Mouse (Mus musculus): Measurements from ENCODE around the gene Pamr1. TPM values are rescaled to one million over a fixed set of nuclear protein-coding genes. Genes with fewer than 3 reads are reported as not detected.

Gene Pamr1
- total RNA-seq, 4 experiments from 2014 or later, result 10.1 to 14.4 (median 11.7) TPM

- DNase-seq (ENCODE audit: low spot score in 2 of 2), result peak; percentile 68 to 74
These were observed 109.1 kb downstream of the Pamr1 start for GRCm38 (mm10) chr2:102658661-102659520.

- DNase-seq (ENCODE audit: low spot score in 2 of 2), result no peak
These were observed 109.7 kb downstream of the Pamr1 start for GRCm38 (mm10) chr2:102659521-102659830.

- no peak for DNase-seq (ENCODE audit: low spot score in 2 of 2)
These were observed 111.2 kb downstream of the Pamr1 start for GRCm38 (mm10) chr2:102661052-102661451.

GRCm38 (mm10) chr2:102662911-102663310, 113.1 kb downstream of the Pamr1 start:
- no peak for DNase-seq (ENCODE audit: low spot score in 2 of 2)

- DNase-seq (ENCODE audit: low spot score in 2 of 2), result peak in 1 of 2 experiments; percentile 25
These were observed 113.5 kb downstream of the Pamr1 start for GRCm38 (mm10) chr2:102663339-102663738.

- peak in 1 of 2 experiments; percentile 2 for DNase-seq (ENCODE audit: low spot score in 2 of 2)
These were observed 114.1 kb downstream of the Pamr1 start for GRCm38 (mm10) chr2:102663865-102664264.

- no peak for DNase-seq (ENCODE audit: low spot score in 2 of 2)
These were observed 118.2 kb downstream of the Pamr1 start for GRCm38 (mm10) chr2:102667981-102668380.

GRCm38 (mm10) chr2:102669580-102669979, 119.8 kb downstream of the Pamr1 start:
- DNase-seq (ENCODE audit: low spot score in 2 of 2), result no peak

- DNase-seq (ENCODE audit: low spot score in 2 of 2), result no peak
These were observed 124.8 kb downstream of the Pamr1 start for GRCm38 (mm10) chr2:102674582-102674981.

GRCm38 (mm10) chr2:102675275-102675674, 125.5 kb downstream of the Pamr1 start:
- peak in 1 of 2 experiments; percentile 69 for DNase-seq (ENCODE audit: low spot score in 2 of 2)

GRCm38 (mm10) chr2:102676716-102677312, 127.0 kb downstream of the Pamr1 start:
- no peak for DNase-seq (ENCODE audit: low spot score in 2 of 2)

- no peak for DNase-seq (ENCODE audit: low spot score in 2 of 2)
These were observed 127.6 kb downstream of the Pamr1 start for GRCm38 (mm10) chr2:102677400-102677799.

GRCm38 (mm10) chr2:102681351-102681750, 131.5 kb downstream of the Pamr1 start:
- no peak for DNase-seq (ENCODE audit: low spot score in 2 of 2)

GRCm38 (mm10) chr2:102682168-102682567, 132.4 kb downstream of the Pamr1 start:
- DNase-seq (ENCODE audit: low spot score in 2 of 2), result no peak

- no peak for DNase-seq (ENCODE audit: low spot score in 2 of 2)
These were observed 135.7 kb downstream of the Pamr1 start for GRCm38 (mm10) chr2:102685371-102686107.

- no peak for DNase-seq (ENCODE audit: low spot score in 2 of 2)
These were observed 136.3 kb downstream of the Pamr1 start for GRCm38 (mm10) chr2:102686108-102686450.

Other genes with a start within 250 kb of the Pamr1 start
- gene Trim44, start 142.2 kb upstream of the Pamr1 start, total RNA-seq (2022), result 100 to 1,000 TPM; 163 to 178 (median 170) TPM
- gene Fjx1, start 97.5 kb upstream of the Pamr1 start, total RNA-seq (2022), result 10 to 100 TPM; 45.0 to 47.7 (median 46.3) TPM
- gene Slc1a2, start 108.6 kb downstream of the Pamr1 start, total RNA-seq (2022), result 1,000 to 10,000 TPM; 1,693 to 1,901 (median 1,776) TPM

All from layer of hippocampus, adult 8-10 months (tissue).